Mouse (Mus musculus) thymus, postnatal 14 days (tissue): ENCODE results near the gene Errfi1.

Experiments used
- DNase-seq: peaks from one replicate; pipeline ENCODE4 v3.0.0; 2021

The Errfi1 gene

GRCm38 (mm10) chr4:150917336-150918027 is 63.8 kb downstream of the Errfi1 start:
- DNase-seq, result no peak
